Mouse (Mus musculus) neural tube, embryonic 11.5 days (tissue): ENCODE measurements at regions not wholly inside any gene's neighbourhood (a gene's known extent, or its start where the extent isn't known, plus 50 kb on each side); places are given as distances from the start of the nearest gene placed in this dataset.

Experiments used
- ATAC-seq: fragments of 200-750 bp; cut with Nextera tagmentation; 2 replicates; pipeline ENCODE4 v1.8.0; 2017; ENCODE audit warnings: moderate number of reproducible peaks, mild to moderate bottlenecking, moderate TSS enrichment, moderate library complexity; ENCODE audit not compliant: insufficient read depth, low FRiP score, low TSS enrichment
- DNase-seq: peaks from one replicate; pipeline ENCODE4 v3.0.0-alpha.2; 2015; ENCODE audit warnings: low spot score
- H3K27ac ChIP-seq: fragments of 300-500 bp; sonication (generic); 2 replicates; pipeline ENCODE4 v1.5.1; 2014; ENCODE audit warnings: low read depth, mild to moderate bottlenecking, low read length
- H3K27me3 ChIP-seq: fragments of 300-500 bp; sonication (generic); 2 replicates; pipeline ENCODE4 v1.6.1; 2014; ENCODE audit warnings: mild to moderate bottlenecking, low read length, mixed read lengths; ENCODE audit not compliant: control insufficient read depth, insufficient read depth
- H3K36me3 ChIP-seq: fragments of 300-500 bp; sonication (generic); 2 replicates; pipeline ENCODE4 v1.6.1; 2014; ENCODE audit warnings: mild to moderate bottlenecking, low read length, moderate library complexity, mixed read lengths; ENCODE audit not compliant: control insufficient read depth, insufficient read depth
- H3K4me1 ChIP-seq: fragments of 300-500 bp; sonication (generic); 2 replicates; pipeline ENCODE4 v1.6.1; 2014; ENCODE audit warnings: low read length, mixed read lengths; ENCODE audit not compliant: control insufficient read depth, insufficient read depth
- H3K4me2 ChIP-seq: fragments of 300-500 bp; sonication (generic); 2 replicates; pipeline ENCODE4 v1.6.1; 2014; ENCODE audit warnings: low read depth, mild to moderate bottlenecking, moderate library complexity
- H3K4me3 ChIP-seq: fragments of 300-500 bp; sonication (generic); 2 replicates; pipeline ENCODE4 v1.5.1; 2014; ENCODE audit warnings: low read depth, low read length
- H3K9ac ChIP-seq: fragments of 300-500 bp; sonication (generic); 2 replicates; pipeline ENCODE4 v1.6.1; 2014; ENCODE audit warnings: mild to moderate bottlenecking, low read length
- H3K9me3 ChIP-seq: fragments of 300-500 bp; sonication (generic); 2 replicates; pipeline ENCODE4 v1.6.1; 2016; ENCODE audit warnings: low read length; ENCODE audit not compliant: control insufficient read depth
- WGBS: fragments of 180-500 bp; shearing (Covaris S2); extraction: QIAGEN DNeasy Blood & Tissue Kit; methylation state at CpG from one replicate; pipeline ENCODE4 v1.1.7; 2014; 5-methylcytosine and 5-hydroxymethylcytosine counted together

DNA sequence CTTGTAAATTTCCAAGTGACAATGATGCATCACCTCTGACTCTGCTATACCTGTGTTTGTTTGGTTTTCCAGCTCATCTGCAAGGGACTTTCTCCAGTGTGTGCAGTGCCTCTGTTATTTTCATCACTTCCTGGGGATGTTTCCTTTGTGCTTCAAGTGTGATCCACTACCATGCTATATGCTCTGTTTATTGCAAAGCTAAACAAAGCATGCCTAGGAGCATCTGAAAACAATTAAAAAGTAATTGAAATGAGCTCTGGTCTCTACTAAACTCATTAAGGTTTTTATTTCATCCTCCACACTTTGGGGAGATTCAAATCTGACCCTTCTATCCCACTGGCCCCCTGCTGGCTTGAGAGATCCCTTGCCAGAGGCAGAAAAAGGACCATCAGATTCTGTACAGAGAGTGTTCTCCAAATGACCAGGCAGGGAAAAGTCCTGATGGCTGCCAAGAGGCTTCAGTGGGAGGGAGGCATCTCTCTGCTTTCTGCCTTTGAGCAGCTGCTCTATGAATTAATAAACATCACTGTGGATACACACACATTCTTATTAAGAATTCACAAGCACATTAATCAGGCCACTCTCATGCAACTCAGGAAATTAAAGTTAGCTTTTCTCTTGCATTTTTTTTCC is 57.0 kb downstream of the Amd2 start:
- Histone ChIP-seq H3K4me2 (no peak overlapping the region), H3K27me3 (no peaks in the 10 kb centered on the region), H3K9me3 (no peaks in the 10 kb centered on the region), H3K27ac (no peak overlapping the region), H3K9ac (no peak overlapping the region), H3K36me3 (no peaks in the 10 kb centered on the region), H3K4me3 (no peak overlapping the region), H3K4me1 (no peaks in the 10 kb centered on the region)
- DNase-seq (peak; percentile 16), ATAC-seq (no peak)

- Histone ChIP-seq H3K27ac (no peak overlapping the region), H3K9me3 (no peaks in the 10 kb centered on the region), H3K4me2 (no peak overlapping the region), H3K36me3 (no peaks in the 10 kb centered on the region), H3K9ac (no peak overlapping the region), H3K4me3 (no peak overlapping the region), H3K27me3 (no peaks in the 10 kb centered on the region), H3K4me1 (no peaks in the 10 kb centered on the region)
- DNase-seq = no peak
- no peak for ATAC-seq
- WGBS = 66% methylated on average over 2 of the region's 2 CpGs
Measured at GRCm38 (mm10) chr10:35649930-35650329, 61.8 kb downstream of the Amd2 start.

- H3K27me3 ChIP-seq = no peaks in the 10 kb centered on the region
- H3K9me3 ChIP-seq = no peaks in the 10 kb centered on the region
- H3K27ac ChIP-seq = no peak overlapping the region
- H3K4me3 ChIP-seq = no peak overlapping the region
- H3K9ac ChIP-seq = no peak overlapping the region
- no peak overlapping the region for H3K4me2 ChIP-seq
- ATAC-seq (no peak), DNase-seq (no peak)
- WGBS = 96% methylated on average over 1 of the region's 1 CpGs
- H3K36me3 ChIP-seq = no peaks in the 10 kb centered on the region
- H3K4me1 ChIP-seq = no peaks in the 10 kb centered on the region
Measured at GRCm38 (mm10) chr10:35620853-35621252, 90.8 kb downstream of the Amd2 start.

GRCm38 (mm10) chr10:35586251-35586650 is 125.4 kb downstream of the Amd2 start:
- Histone ChIP-seq H3K27ac (no peak overlapping the region), H3K9ac (no peak overlapping the region), H3K9me3 (no peaks in the 10 kb centered on the region), H3K27me3 (no peaks in the 10 kb centered on the region), H3K4me2 (no peak overlapping the region), H3K36me3 (no peaks in the 10 kb centered on the region), H3K4me1 (no peaks in the 10 kb centered on the region), H3K4me3 (no peak overlapping the region)
- no peak for ATAC-seq
- 88% methylated on average over 1 of the region's 1 CpGs for WGBS
- no peak for DNase-seq
